Mouse (Mus musculus): ENCODE results near the gene Bdkrb2.

- TF ChIP-seq CTCF (IDR thresholded peaks at IDR 0.05; ENCODE audit: control insufficient read depth, insufficient read depth, low read length) (no peak), POLR2A (IDR thresholded peaks at IDR 0.05; ENCODE audit: borderline replicate concordance, control insufficient read depth, low read depth, low read length) (no peak)
Observed at GRCm38 (mm10) chr12:105548881-105549280, 14.1 kb upstream of the Bdkrb2 start.

All from bone marrow, adult 2 months (tissue).